Mouse (Mus musculus) heart, postnatal 14 days (tissue): Measurements from ENCODE around the gene Sox3. TPM values are rescaled to one million over a fixed set of nuclear protein-coding genes. Genes with fewer than 3 reads are reported as not detected.

Source experiments
- DNase-seq, 2 experiments: peaks; one replicate each; pipeline ENCODE4 v3.0.0; 2021 to 2022
- intact Hi-C: fragments of 180-260 bp; cut with DNase I; formaldehyde crosslinking; loops from one replicate; pipeline ENCODE4 v1.15.1; 2025
- long read RNA-seq, 2 experiments: library from polyadenylated mRNA; stranded (forward); transcript quantifications; one replicate each; pipeline ENCODE4 v2.0.0; 2021
- total RNA-seq, 2 experiments: library from RNA; stranded (reverse); gene quantifications; 2 replicates each; pipeline ENCODE4 v1.2.3; 2021

The Sox3 gene
- not detected for total RNA-seq
- long read RNA-seq, experiment 1 = 0 reads
- long read RNA-seq, experiment 2 = 0 reads

GRCm38 (mm10) chrX:60892801-60893681 is at the start of gene Sox3:
Sox3 (minus strand) TSS chrX:60893430.
- intact Hi-C loops = no loop called here
- DNase-seq = no peak

- intact Hi-C loops = no loop called here
- DNase-seq = no peak
Measured at GRCm38 (mm10) chrX:60940225-60940624, 47.0 kb upstream of the Sox3 start.

GRCm38 (mm10) chrX:60899546-60899945 is 6.3 kb upstream of the Sox3 start:
- no peak for DNase-seq
- intact Hi-C loops = no loop called here

GRCm38 (mm10) chrX:60898641-60899040 is 5.4 kb upstream of the Sox3 start:
- DNase-seq = no peak
- intact Hi-C loops = no loop called here

GRCm38 (mm10) chrX:60896296-60896695 is 3.1 kb upstream of the Sox3 start:
- DNase-seq = no peak
- intact Hi-C loops = no loop called here

- no peak for DNase-seq
- intact Hi-C loops = no loop called here
Measured at GRCm38 (mm10) chrX:60895416-60895815, 2.2 kb upstream of the Sox3 start.

- intact Hi-C loops = no loop called here
Measured at GRCm38 (mm10) chrX:60893720-60894543, 702 bp upstream of the Sox3 start.

GRCm38 (mm10) chrX:60892098-60892800 is 981 bp downstream of the Sox3 start:
- intact Hi-C loops = no loop called here
- peak in 1 of 2 experiments; percentile 7 for DNase-seq

More at GRCm38 (mm10) chrX:60893720-60894543, 702 bp upstream of the Sox3 start:
- DNase-seq = no peak

GRCm38 (mm10) chrX:60891329-60892095 is 1.7 kb downstream of the Sox3 start:
- no peak for DNase-seq

GRCm38 (mm10) chrX:60890651-60891050 is 2.6 kb downstream of the Sox3 start:
- intact Hi-C loops = no loop called here
- DNase-seq = no peak

More at GRCm38 (mm10) chrX:60891329-60892095, 1.7 kb downstream of the Sox3 start:
- intact Hi-C loops = no loop called here

GRCm38 (mm10) chrX:60889956-60890485 is 3.2 kb downstream of the Sox3 start:
- intact Hi-C loops = no loop called here
- DNase-seq = no peak
